Mouse (Mus musculus) megakaryocyte progenitor cell, adult 5-6 weeks (primary cell): ENCODE results near the gene Gp1ba. TPM values are rescaled to one million over a fixed set of nuclear protein-coding genes. Genes with fewer than 3 reads are reported as not detected.

Source experiments
- ATAC-seq: replicated peaks from 2 replicates; pipeline ENCODE4 v1.8.0; 2016; ENCODE audit warnings: mild to moderate bottlenecking, moderate TSS enrichment, inconsistent platforms; ENCODE audit not compliant: poor library complexity
- total RNA-seq, 2 experiments: library from RNA; stranded (forward) in 1 of 2; stranded (reverse) in 1 of 2; fragments of 157-497, 149-512 nt in 1 of 2; fragments of 200-1000 nt in 1 of 2; gene quantifications; 2 replicates each; pipeline versions ENCODE4 v1.2.3 to v1.2.4; 2015 to 2017

Gene Gp1ba
- total RNA-seq, 2 experiments from 2014 or later: 0.08 to 2.3 TPM

DNA sequence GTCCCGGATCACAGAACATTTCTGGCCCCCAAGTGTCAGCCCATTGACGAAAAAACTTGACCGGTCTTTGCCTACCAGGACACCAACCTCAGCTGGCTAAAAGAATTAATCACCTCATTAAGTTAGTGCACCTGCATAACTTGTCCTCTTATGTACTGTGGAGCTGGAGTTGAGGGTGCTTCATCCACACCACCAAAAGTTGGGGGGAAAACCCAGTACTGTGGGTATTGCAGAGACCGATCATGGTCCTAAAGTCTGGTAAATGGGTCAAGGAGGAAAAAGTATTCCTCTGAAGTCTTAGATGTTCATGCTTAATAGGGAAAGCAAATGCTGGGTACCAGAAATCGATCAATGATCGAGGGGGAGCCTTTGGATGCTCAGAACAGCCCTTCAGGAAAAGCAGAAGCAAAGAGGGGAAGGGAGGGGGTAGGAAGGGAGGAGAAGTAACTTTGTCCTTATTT, 14.0 kb downstream of the Gp1ba start:
- ATAC-seq: no peak

DNA sequence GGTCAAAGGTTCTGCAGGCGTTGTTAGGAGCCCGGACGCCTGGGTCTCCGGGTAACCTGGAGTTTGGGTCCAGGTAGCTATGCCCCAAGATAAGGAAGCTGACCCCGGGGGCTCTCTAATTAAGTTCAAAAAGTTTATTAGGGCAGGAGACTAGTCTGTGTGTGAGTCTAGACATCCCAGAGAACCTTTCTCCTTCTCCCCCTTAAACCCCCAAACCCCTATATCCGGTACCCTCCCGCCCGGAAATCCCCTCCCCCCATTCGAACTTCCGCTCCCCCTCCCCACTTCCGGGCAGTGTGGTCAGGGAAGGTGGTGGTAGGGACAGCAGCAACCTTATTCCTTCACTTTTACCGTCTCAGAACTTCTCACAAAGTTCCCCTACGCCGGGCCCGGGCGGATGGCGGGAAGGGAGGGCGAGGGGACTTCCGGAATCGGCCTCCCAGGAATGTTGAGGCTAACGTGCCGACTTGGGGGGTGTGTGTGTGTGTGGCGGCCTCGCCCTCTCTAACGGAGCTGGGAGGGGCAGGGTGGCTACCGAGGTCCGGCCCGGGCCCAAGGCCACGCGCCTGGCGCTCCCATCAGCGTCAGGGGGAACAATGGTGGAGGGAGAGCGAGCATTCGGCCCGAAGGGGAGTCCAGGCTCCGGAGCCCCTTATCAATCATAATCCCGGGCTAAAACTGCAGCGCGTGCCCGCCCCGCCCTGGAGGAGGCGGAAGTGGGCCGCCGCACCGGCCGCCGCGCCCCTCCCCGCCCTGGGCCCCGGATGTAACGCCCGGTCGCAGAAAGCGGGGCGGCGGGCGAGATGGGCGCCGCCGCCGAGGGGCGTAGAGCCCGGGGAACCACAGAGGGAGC, 14.6 kb downstream of the Gp1ba start:
- peak; percentile 11 for ATAC-seq

DNA sequence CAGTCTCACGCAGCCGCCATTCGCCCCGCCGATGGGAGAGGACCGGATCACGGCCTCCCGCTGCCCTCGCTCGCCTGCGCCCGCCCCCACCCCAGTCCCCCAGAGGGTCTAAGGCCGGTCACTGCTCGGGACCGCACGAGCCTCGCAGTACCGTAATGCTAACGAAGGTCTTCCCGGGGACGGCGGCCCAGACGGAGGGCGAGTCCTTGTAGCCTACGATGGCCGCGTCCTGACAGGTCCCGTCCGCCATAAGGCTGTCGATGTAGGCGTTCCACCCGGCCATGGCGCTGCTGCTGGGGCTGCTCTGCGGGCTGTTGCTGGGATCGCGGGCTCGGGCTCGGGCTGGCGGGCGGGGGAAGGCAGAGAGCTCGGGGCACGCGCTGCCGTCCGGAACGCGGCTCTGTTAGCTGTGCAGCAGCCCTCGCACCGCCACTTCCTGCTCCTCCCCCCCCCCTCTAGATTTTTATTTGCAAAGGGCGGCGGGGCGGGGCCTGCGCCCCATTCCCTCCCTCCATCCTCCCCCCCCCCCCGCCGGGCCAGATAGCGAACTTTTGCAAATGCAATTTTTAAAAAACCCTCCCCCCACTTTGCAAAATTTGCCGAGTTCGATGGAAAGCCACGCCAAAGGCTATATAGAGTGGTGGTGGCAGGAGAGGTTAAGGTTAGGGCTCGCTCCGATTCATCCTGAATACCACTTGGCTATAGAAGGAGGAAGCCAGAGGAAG, 15.4 kb downstream of the Gp1ba start, which contains the start of gene Pfn1:
Gene Pfn1, minus strand, starts transcription at position 447 of the 725 bp plus-strand sequence.
- peak; percentile 49 for ATAC-seq

DNA sequence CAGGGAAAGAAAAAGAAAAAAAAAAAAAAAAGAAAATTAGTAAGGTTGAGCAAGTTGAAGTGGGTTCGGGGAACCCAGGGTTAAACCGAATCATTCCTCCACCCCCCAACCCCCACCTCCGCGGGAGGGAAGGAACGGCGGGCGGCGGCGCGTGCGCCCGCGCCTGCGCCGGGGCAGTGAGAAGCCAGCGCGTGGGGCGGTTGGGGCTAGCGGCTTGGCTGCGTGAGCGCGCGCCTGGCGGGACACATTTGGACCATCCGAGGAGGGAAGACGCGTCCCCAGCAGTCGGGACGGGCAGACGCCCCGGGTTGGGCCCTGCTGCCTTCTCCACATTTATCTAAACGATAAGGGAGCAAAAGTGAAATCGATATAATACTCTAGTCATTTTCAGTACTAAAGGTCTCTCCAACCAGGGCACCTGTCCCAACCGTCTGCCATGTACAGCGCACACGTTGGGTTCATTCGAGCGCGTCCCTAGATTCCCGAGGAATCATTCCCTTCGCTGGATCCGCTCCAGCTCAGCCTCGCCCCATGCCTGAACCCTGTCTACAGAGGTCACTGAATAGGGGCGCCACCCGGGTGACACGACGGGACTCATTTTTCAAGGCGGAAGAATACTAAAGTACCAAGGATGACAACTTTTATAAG, 16.1 kb downstream of the Gp1ba start:
- peak; percentile 38 for ATAC-seq

DNA sequence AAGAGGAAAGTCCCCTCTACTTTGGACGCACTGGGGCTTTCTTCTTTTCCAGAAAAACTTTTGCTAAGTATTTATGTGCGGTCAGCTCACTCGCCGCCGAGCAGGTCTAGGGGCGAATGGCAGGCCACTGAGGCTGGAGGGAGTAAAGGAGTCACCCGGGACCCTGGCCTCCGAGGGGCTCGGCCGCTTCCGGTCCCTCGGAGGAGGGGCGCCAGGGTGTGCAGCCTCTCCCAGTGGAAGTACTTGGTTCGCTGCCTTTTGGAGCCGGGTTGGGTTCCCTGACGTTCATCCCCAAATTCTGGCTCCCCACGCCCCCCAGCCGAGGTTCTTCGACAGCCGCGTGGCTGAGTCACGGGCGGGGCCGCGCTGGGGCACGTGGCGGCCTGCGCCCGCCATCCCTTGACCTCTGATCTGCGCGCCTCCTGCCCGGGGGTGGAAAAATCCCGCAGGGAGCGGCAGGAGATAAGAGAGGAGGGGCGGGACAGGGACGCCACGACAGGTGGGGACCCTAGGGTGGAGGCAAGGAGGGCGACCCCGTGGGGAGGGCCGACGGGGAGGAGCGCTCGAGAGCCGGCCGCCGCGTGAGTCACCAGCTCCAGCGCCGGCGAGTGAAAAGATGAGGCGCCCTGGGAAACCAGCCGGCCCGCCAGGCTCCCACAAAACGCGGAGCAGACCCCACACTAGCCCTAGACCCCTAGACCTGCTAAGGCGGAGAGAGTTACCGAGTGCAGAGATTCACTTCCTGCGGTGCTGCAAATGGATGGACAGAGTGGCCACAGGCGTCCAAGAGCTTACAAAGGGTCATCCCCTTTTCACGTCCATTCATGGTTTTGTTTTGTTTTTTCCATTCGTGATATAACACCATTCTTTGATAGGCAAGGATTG, 16.9 kb downstream of the Gp1ba start:
- ATAC-seq: 0 out of 2 replicates have a peak, but pooled peaks have one; percentile 6

DNA sequence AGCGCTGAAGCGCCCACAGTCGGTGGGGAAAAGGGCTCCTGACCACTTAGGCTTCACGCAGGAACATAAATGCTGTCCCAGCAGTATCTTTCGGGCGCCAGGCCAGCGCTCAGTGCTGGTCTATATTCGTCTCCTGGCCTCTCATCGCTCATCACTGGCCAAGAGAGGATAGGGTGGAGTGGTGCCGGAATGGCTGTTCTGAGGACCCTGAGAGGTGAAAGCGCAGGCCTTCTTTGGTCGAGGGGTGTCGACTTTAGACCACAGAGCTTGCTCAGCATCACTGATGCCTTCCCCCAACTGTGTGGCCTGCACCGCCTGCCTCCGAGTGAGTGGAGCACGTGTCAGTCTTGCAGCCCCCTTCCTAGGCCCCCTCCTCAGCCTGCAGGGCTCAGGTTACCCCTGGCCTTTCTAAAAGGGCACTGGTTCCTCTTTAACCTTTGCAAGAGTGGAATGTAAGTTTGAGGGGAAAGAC, 17.6 kb downstream of the Gp1ba start:
- ATAC-seq: no peak

DNA sequence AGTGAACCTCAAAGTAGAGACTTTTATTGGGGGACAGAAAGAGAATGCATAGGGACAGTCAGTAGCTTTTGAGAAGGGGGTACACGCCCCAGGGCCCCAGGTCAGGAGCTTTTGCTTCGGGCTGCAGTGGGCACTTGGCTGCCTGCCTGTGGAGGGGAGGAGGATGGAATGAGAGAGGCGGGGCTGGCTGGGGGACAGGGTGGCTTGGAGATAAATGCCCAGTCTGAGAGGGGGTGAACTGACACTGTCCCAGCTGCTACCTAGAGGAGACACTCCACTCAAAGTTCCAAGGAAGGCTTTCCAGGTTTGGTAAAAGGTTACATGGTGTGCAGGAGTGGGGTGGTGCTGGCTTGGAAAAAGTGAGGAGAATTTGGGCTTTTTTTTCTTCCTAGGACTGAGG, 18.0 kb downstream of the Gp1ba start, which contains the start of gene Eno3:
Gene Eno3, plus strand, starts transcription at position 239 of the 400 bp plus-strand sequence.
- no peak for ATAC-seq

DNA sequence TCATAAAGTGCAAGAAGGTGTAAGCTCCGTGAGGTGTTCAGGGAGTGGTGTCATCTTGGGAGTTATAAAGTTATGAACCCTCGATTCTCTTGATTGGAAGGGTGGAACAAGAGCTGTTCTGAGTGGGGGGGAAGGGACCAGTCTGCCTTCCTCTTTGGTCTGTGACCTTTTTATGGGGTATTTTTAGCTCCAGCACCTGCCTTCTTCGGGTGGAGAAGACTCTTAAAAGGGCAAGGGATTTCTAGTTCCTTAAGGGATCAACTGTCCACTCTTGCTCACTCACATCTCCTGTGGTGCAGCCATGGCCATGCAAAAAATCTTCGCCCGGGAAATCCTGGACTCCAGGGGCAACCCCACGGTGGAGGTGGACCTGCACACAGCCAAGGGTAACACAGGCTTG, 18.7 kb downstream of the Gp1ba start:
- ATAC-seq: no peak

DNA sequence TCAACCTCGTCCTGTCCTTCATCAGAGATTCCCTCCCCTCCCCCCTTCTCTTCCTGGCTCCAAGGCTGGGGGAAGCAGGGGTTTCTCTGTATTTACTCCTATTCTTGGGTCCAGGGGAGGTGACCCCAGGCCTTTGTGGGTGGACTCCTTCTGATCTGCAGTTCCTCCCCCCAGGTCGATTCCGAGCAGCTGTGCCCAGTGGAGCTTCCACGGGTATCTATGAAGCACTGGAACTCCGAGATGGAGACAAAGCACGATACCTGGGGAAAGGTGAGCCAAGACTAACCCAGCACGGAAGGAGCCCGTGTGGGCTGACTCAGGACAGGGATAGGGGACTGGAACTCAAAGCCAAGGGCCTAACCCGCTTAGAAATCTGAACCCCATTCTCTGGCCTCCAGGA, 19.1 kb downstream of the Gp1ba start:
- ATAC-seq: no peak

DNA sequence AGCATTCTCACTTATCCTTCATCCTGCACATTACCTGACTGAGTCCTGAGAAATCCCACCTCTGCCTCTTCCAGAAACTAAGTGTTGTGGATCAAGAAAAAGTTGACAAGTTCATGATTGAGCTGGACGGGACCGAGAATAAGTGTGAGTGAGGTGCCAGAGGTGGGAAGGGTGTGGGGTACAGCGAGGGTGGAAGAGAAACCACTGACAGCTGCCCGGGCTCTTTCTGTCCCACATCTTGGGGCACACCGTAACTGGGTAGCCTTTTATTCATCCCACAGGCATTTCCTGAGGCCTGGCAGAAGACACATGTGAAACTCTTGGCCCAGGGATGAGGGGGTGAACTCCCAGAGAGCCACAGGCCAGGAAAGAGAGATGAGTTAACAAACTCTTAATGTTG, 19.6 kb downstream of the Gp1ba start:
- ATAC-seq: no peak

DNA sequence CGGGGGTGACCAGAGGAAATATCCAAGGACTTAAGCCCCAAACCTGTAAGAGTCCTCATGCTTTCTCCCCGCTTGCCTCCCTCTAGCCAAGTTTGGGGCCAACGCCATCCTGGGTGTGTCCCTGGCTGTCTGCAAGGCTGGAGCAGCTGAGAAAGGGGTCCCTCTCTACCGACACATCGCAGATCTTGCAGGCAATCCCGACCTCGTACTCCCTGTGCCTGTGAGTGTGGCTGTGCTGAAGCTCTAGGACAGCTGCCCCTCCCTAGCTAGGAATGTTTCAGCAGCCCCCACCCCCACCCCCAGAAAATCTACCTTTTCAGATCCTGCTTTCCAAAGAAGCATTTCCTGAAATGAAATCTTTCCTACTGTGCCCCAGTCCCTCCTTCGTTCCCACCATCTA, 20.0 kb downstream of the Gp1ba start:
- ATAC-seq: no peak

DNA sequence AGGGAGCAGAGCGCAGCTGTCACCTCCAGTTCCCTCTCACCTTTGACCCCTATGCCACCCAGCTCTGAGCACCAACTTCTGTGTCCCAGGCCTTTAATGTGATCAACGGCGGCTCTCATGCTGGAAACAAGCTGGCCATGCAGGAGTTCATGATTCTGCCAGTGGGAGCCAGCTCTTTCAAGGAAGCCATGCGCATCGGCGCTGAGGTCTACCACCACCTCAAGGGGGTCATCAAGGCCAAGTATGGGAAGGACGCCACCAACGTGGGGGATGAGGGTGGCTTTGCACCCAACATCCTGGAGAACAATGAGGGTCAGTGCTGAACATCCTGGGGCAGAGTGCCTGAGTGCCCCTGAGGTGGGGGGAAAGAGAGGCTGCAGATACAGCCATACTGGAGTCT, 21.6 kb downstream of the Gp1ba start:
- ATAC-seq: no peak

DNA sequence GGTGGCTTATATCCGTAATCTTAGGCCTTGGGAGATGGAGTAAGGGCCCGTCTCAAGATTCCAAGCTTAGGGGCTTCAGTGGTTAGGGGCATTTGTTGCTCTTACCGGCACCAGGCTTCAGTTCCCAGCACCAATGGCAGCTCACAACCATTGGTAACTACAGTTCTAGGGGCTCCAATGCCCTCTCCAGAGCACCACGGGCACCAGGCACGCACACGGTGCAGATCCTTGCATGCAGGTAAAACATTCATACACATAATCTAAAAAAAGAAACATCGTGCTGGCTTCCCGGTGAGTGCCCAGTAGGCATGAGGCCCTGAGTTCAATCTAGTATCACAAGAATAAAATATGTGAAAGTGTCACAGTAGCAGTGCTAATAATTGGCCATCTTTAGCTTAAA, 24.2 kb downstream of the Gp1ba start:
- no peak for ATAC-seq

DNA sequence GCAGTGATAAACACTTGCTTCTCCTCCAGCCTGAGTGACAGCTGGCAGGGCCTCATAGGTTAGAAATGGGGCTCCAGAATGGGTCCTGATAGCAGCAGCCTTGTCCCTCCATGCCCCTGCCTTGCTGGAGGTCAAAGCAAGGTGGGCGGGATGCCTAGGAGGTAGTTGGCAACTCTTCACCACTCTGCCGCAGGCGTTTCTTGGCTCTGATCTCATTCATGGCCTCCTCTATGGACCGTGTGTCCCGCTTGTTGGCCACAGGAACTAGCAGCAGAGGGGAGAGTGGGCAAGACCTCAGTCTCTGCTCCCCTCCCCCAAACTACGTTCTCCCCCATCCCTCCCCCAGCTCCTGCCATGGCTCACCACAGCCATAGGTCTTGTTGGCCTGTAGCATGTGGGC, 25.0 kb downstream of the Gp1ba start:
- ATAC-seq: no peak

DNA sequence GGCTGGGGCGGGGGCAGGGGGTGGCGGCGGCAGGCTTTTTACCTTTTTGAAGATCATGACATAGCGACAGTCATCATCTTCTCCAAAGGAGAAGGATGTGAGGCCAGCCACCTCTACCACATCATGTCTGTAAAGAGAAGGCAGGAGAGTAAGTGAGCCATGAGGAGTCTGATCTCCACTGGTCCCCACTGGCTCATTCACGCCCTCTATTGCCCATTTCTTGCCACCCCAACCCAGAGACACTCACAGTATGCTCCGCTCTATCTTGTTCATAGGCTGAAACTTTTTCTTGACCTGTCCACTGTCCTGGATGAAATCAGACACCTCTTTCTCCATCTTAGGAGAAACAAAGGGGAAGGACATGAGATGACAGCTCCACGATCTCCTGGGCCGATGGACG, 25.8 kb downstream of the Gp1ba start:
- no peak for ATAC-seq

DNA sequence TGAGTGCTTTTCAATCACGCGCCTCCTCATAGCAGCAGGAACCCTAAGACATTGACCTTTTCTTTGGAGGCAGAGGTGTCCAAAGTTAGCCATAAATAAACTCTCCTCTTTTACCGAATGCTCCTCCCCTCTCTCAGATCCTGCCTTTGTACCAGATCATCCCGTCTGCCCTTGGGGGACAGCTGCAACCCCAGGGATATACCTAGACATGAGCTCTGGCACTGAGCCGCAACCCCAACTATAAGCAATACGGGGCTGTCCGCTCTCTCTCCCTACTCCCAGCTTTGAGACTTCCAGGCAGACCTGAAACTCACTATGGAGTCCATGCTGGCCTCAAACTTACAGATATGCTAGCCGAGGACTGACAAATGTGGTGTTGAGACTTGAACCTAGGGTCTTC, 27.8 kb downstream of the Gp1ba start:
- ATAC-seq: no peak

DNA sequence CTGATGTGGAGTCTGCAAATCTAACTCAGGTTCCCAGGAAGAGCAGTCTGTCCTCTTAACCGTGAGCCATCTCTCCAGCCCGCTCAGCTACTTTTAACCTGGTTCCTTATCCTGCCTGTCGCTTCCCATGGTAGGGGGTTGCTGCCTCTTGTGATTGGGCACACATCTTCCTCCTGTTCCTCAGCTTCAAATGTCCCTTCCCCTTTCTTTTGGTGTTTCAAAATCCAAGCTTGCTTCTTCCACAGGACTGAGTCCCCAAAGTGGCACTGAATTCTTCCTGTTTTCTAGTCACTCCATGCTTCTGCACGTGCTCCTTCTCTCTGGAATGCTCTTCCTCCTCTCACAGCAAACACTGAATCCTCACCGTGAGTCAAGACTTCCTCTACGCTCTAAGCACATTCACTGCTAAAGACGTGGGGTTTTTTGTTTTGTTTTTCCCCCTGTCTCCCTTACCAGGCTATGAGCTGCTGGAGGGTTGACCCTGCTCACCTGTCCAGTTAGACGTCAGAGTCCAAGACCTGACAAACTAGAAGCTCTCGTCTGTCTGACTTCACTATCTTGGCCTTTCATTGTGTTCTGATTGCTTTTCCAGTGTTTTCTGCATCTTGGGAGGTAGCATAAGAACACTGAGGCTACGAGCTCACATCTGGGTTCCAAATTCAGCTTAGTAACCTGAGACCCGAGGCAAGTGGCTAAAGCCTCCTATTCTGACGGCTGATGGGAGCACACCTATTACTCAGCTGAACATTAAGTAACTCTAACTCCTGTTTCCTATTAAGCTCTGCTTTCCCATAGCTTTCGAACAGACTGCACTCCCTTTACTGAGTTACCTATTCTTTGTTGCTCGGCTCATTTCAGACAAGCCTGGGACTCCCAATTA, 28.6 kb downstream of the Gp1ba start:
- ATAC-seq: no peak

DNA sequence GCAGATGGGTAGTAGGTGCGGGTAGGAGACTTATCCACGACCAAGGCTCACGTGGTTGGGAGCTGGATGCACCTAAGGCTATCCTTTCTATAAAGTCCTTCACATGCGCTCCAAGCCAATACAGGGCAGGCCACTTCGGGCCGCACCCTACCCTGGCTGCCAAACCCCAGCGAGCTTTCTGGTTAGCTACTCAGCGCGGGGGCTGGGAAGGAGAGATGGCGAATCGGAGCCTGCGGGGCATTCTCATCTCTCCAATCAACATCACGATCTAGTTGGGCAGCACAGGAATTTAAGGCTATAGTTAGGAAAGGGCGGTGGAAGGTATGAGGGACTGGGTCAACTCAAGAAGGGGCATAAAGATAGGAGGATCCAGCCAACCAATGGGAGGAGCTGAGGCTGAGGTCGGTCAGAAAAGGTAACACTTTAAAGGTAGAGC, 29.4 kb downstream of the Gp1ba start:
- ATAC-seq: no peak

DNA sequence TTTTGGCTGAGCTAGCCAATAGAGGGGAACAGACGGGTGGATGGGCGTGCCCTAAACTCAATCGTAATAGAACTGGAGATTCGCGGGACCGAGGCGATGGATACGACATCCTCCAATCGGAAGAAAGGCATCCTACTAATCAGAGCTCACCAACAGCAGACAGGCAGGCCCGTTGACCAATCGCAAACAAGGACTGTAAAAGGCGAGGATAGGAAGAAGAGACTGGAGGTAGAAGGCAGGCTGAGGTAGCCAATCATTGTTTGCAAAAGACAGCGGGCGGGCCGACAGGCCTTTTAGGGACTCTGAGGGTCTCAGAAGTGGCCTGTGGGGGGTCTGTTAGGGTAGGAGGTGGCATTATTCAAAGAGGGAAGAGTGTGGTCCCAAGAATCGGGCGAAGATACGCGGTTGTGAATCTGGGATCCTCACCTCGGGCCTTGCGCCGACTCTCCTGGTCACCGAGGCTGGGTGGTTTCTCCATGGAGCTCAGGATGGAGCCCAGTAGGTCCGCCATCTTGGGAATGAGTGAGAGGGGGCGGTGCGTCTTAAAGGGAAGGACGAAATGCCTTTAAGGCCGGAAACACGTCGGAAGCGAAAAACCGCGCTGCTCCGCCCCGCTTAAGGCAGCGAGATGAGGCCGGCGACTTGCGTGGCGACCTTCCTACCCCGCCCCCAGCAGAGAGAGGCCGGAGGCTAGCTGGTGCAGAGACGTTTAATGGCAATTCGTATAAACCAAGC, 30.0 kb downstream of the Gp1ba start, which contains the start of gene Spag7:
Gene Spag7, minus strand, starts transcription at position 646 of the 735 bp plus-strand sequence.
- ATAC-seq: peak; percentile 78
